Mouse (Mus musculus): ENCODE data around the gene Gck. TPM values are rescaled to one million over a fixed set of nuclear protein-coding genes. Genes with fewer than 3 reads are reported as not detected.
A peak's percentile ranks its signal among the peaks of the same experiment; 100 is the strongest.
"Not testable (repeated sequence)": the region's sequence is repeated elsewhere in the genome, so short reads cannot be mapped to it uniquely, and the experiment has no call there.

Gck gene
- polyA plus RNA-seq, 1 experiment from 2014 or later = 6.1 TPM

GRCm38 (mm10) chr11:5888563-5888962 lies 61.3 kb downstream of the Gck start:
- peaks cover 45% of the 10 kb centered on the region for H3K4me1 ChIP-seq (replicated peaks)
- not testable (repeated sequence) for H3K9ac ChIP-seq; H3K4me3 ChIP-seq; ATAC-seq (ENCODE audit: low FRiP score); H3K27ac ChIP-seq; H3K9me3 ChIP-seq; H3K27me3 ChIP-seq; H3K36me3 ChIP-seq; H3K4me2 ChIP-seq
- whole genome bisulfite sequencing = 73% methylated on average over 5 of the region's 5 CpGs

- Histone ChIP-seq H3K27me3 (0 out of 2 replicates have a peak, but pooled peaks cover 2% of the 10 kb centered on the region), H3K9me3 (no peaks in the 10 kb centered on the region), H3K27ac (peak overlapping the region; percentile 46; the same call in 1 of the 2 replicates), H3K4me1 (replicated peaks) (peaks cover 32% of the 10 kb centered on the region), H3K4me3 (no peak overlapping the region), H3K4me2 (no peak overlapping the region), H3K36me3 (no peaks in the 10 kb centered on the region), H3K9ac (no peak overlapping the region)
- 14% methylated on average over 5 of the region's 5 CpGs for WGBS
- no peak; the same call in 1 of the 2 replicates for ATAC-seq (ENCODE audit: low FRiP score)
Measured at GRCm38 (mm10) chr11:5887250-5887649, 62.6 kb downstream of the Gck start.

GRCm38 (mm10) chr11:5886187-5886586 lies 63.7 kb downstream of the Gck start:
- H3K9me3 ChIP-seq = no peaks in the 10 kb centered on the region
- peak overlapping the region; percentile 5; the same call in 1 of the 2 replicates for H3K9ac ChIP-seq
- no peak overlapping the region for H3K27ac ChIP-seq
- no peaks in the 10 kb centered on the region for H3K36me3 ChIP-seq
- peaks cover 23% of the 10 kb centered on the region for H3K4me1 ChIP-seq (replicated peaks)
- no peak overlapping the region for H3K4me3 ChIP-seq
- no peak for ATAC-seq (ENCODE audit: low FRiP score)
- no peak overlapping the region for H3K4me2 ChIP-seq
- 17% methylated on average over 9 of the region's 9 CpGs for WGBS
- 0 out of 2 replicates have a peak, but pooled peaks cover 2% of the 10 kb centered on the region for H3K27me3 ChIP-seq

- H3K4me3 ChIP-seq = no peak overlapping the region
- no peak overlapping the region for H3K27ac ChIP-seq
- no peaks in the 10 kb centered on the region for H3K9me3 ChIP-seq
- no peak for ATAC-seq (ENCODE audit: low FRiP score)
- H3K36me3 ChIP-seq = no peaks in the 10 kb centered on the region
- H3K4me2 ChIP-seq = no peak overlapping the region
- no peaks in the 10 kb centered on the region for H3K27me3 ChIP-seq
- H3K9ac ChIP-seq = no peak overlapping the region
- H3K4me1 ChIP-seq (replicated peaks) = peaks cover 20% of the 10 kb centered on the region
- 85% methylated on average over 8 of the region's 8 CpGs for WGBS
Measured at GRCm38 (mm10) chr11:5882518-5882917, 67.4 kb downstream of the Gck start.

- 46% methylated on average over 5 of the region's 5 CpGs for WGBS
- H3K36me3 ChIP-seq = peaks cover 12% of the 10 kb centered on the region
- ATAC-seq (ENCODE audit: low FRiP score) = no peak
Measured at GRCm38 (mm10) chr11:5879905-5880304, 70.0 kb downstream of the Gck start.

GRCm38 (mm10) chr11:5878661-5879060 lies 71.2 kb downstream of the Gck start:
- H3K4me3 ChIP-seq = peak overlapping the region; percentile 64
- no peak for ATAC-seq (ENCODE audit: low FRiP score)
- H3K4me1 ChIP-seq (replicated peaks) = peaks cover 28% of the 10 kb centered on the region
- H3K36me3 ChIP-seq = peaks cover 25% of the 10 kb centered on the region
- H3K27ac ChIP-seq = peak overlapping the region; percentile 87
- peak overlapping the region; percentile 68 for H3K4me2 ChIP-seq
- no peaks in the 10 kb centered on the region for H3K9me3 ChIP-seq
- H3K9ac ChIP-seq = peak overlapping the region; percentile 63
- 44% methylated on average over 8 of the region's 8 CpGs for WGBS
- no peaks in the 10 kb centered on the region for H3K27me3 ChIP-seq

More at GRCm38 (mm10) chr11:5879905-5880304, 70.0 kb downstream of the Gck start:
- H3K4me1 ChIP-seq (replicated peaks) = peaks cover 28% of the 10 kb centered on the region
- no peak overlapping the region for H3K9ac ChIP-seq
- no peaks in the 10 kb centered on the region for H3K27me3 ChIP-seq
- no peak overlapping the region for H3K27ac ChIP-seq
- H3K4me3 ChIP-seq = no peak overlapping the region
- no peaks in the 10 kb centered on the region for H3K9me3 ChIP-seq
- no peak overlapping the region for H3K4me2 ChIP-seq

- peak; percentile 99 for ATAC-seq (ENCODE audit: low FRiP score)
- H3K27ac ChIP-seq = peak within 1 kb of the TSS; percentile 87
- WGBS = under 1% methylated on average over 52 of the region's 52 CpGs
Measured at GRCm38 (mm10) chr11:5877921-5878526, 71.9 kb downstream of the Gck start, which contains the start of gene Pold2. TSS of gene Pold2 (minus strand) at chr11:5878292.

GRCm38 (mm10) chr11:5877421-5877820 lies 72.5 kb downstream of the Gck start:
- H3K4me3 ChIP-seq = peak overlapping the region; percentile 64
- no peak for ATAC-seq (ENCODE audit: low FRiP score)
- peaks cover 37% of the 10 kb centered on the region for H3K36me3 ChIP-seq
- H3K27me3 ChIP-seq = no peaks in the 10 kb centered on the region
- WGBS = 6% methylated on average over 5 of the region's 5 CpGs
- peak overlapping the region; percentile 68 for H3K4me2 ChIP-seq
- H3K27ac ChIP-seq = no peak overlapping the region
- H3K9me3 ChIP-seq = no peaks in the 10 kb centered on the region
- H3K4me1 ChIP-seq (replicated peaks) = peaks cover 28% of the 10 kb centered on the region
- peak overlapping the region; percentile 74 for H3K9ac ChIP-seq

More at GRCm38 (mm10) chr11:5877921-5878526, 71.9 kb downstream of the Gck start, which contains the start of gene Pold2:
- Histone ChIP-seq H3K36me3 (peaks cover 31% of the 10 kb centered on the region), H3K4me2 (peak within 1 kb of the TSS; percentile 68), H3K4me1 (replicated peaks) (peaks cover 28% of the 10 kb centered on the region), H3K27me3 (no peaks in the 10 kb centered on the region), H3K9me3 (no peaks in the 10 kb centered on the region), H3K4me3 (peak within 1 kb of the TSS; percentile 64), H3K9ac (peak within 1 kb of the TSS; percentile 74)

GRCm38 (mm10) chr11:5873192-5873591 lies 76.7 kb downstream of the Gck start:
- no peak for ATAC-seq (ENCODE audit: low FRiP score)
- H3K27ac ChIP-seq = no peak overlapping the region
- no peaks in the 10 kb centered on the region for H3K27me3 ChIP-seq
- H3K9ac ChIP-seq = no peak overlapping the region
- no peak overlapping the region for H3K4me3 ChIP-seq
- H3K9me3 ChIP-seq = no peaks in the 10 kb centered on the region
- 98% methylated on average over 9 of the region's 9 CpGs for WGBS
- peaks cover 71% of the 10 kb centered on the region for H3K36me3 ChIP-seq
- H3K4me2 ChIP-seq = no peak overlapping the region
- peaks cover 20% of the 10 kb centered on the region for H3K4me1 ChIP-seq (replicated peaks)

- Histone ChIP-seq H3K9ac (no peak overlapping the region), H3K36me3 (peaks cover 71% of the 10 kb centered on the region), H3K4me3 (no peak overlapping the region), H3K9me3 (no peaks in the 10 kb centered on the region), H3K4me1 (replicated peaks) (peaks cover 20% of the 10 kb centered on the region), H3K27ac (no peak overlapping the region), H3K27me3 (no peaks in the 10 kb centered on the region), H3K4me2 (no peak overlapping the region)
- ATAC-seq (ENCODE audit: low FRiP score) = no peak
- WGBS = 97% methylated on average over 11 of the region's 11 CpGs
Measured at GRCm38 (mm10) chr11:5872707-5873106, 77.2 kb downstream of the Gck start.

- H3K9ac ChIP-seq = no peak overlapping the region
- H3K36me3 ChIP-seq = peaks cover 60% of the 10 kb centered on the region
- H3K4me1 ChIP-seq (replicated peaks) = no peaks in the 10 kb centered on the region
- H3K27me3 ChIP-seq = no peaks in the 10 kb centered on the region
- ATAC-seq (ENCODE audit: low FRiP score) = no peak
- 89% methylated on average over 16 of the region's 16 CpGs for WGBS
- no peak overlapping the region for H3K4me2 ChIP-seq
- no peak overlapping the region for H3K4me3 ChIP-seq
- no peak overlapping the region for H3K27ac ChIP-seq
- no peaks in the 10 kb centered on the region for H3K9me3 ChIP-seq
Measured at GRCm38 (mm10) chr11:5870069-5870468, 79.8 kb downstream of the Gck start.

- no peak overlapping the region for H3K4me2 ChIP-seq
- no peak overlapping the region for H3K4me3 ChIP-seq
- no peak overlapping the region for H3K27ac ChIP-seq
- peak overlapping the region; percentile 13; the same call in 1 of the 2 replicates for H3K9ac ChIP-seq
- H3K36me3 ChIP-seq = peaks cover 53% of the 10 kb centered on the region
- no peak for ATAC-seq (ENCODE audit: low FRiP score)
- no peaks in the 10 kb centered on the region for H3K4me1 ChIP-seq (replicated peaks)
- peaks cover 1% of the 10 kb centered on the region; the same call in 1 of the 2 replicates for H3K27me3 ChIP-seq
- no peaks in the 10 kb centered on the region for H3K9me3 ChIP-seq
- 95% methylated on average over 16 of the region's 16 CpGs for WGBS
Measured at GRCm38 (mm10) chr11:5869331-5869730, 80.5 kb downstream of the Gck start.

- Histone ChIP-seq H3K36me3 (peaks cover 43% of the 10 kb centered on the region), H3K27ac (no peak overlapping the region), H3K9me3 (no peaks in the 10 kb centered on the region), H3K27me3 (peaks cover 11% of the 10 kb centered on the region), H3K9ac (no peak overlapping the region), H3K4me1 (replicated peaks) (no peaks in the 10 kb centered on the region), H3K4me3 (no peak overlapping the region), H3K4me2 (no peak overlapping the region)
- 96% methylated on average over 12 of the region's 12 CpGs for WGBS
- ATAC-seq (ENCODE audit: low FRiP score) = no peak
Measured at GRCm38 (mm10) chr11:5868324-5868723, 81.6 kb downstream of the Gck start.
